Comparison of ENCODE assay signal across 17 mouse cellular contexts in the genomic region with DNA sequence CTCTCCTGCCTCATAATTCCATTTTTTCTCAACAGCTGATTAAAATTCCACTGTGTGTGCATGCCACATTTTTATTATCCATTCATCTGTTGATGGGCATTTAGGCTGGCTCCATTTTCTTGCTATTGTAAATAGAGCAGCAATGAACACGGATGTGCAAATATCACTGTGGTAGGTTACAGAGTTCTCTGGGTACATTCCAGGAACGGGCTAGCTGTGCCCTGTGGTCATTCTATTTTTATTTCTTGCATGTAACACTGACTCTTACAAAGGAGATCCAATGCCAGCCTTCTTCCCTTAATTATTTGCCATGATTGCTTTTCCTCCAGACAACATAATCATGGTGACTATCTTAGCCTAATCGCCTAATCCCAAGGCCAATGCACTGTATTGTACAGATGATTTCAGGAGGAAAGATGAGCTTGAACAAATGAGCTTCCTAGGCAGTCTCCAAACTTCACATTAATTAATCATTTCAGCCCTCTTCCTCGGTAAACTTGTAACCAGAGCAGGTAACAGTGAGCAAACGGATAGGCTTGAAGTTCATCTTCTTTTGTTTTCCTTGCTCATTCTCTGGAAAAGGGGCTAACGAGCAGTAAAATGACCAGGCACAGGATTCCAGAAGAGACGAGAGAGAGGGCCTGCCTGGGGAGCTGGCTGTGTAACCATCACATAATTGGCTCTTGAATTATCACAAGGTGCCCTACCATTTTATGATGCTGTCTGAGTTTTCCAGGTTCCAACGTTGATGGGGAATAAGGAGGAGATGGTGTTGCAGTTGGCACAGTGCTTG.
DNase-seq lines count a peak whose midpoint lies in the region; ATAC-seq and TF ChIP-seq lines count a peak whose summit lies in the region.
"Had no signal": no experiment of that assay in that cellular context is flagged by ENCODE, and none has a peak within 500 bp of the region (broad histone marks: within the 10 kb centered on the region; RNA-seq: fewer than 3 reads in every experiment).

No protein-coding gene starts in this region.

- H3K4me3 ChIP-seq in gastrocnemius, adult 2 months, result no peak overlapping the region
- no peak overlapping the region for H3K4me3 ChIP-seq in kidney, adult 2 months (ENCODE audit: insufficient read depth, low read depth, low read length)
- H3K4me3 ChIP-seq in intestine, postnatal 0 days (ENCODE audit: low read depth, low read length), result no peak overlapping the region
- H3K4me3 ChIP-seq in midbrain, embryonic 13.5 days (replicated peaks), result no peak overlapping the region
- H3K4me3 ChIP-seq: forebrain, embryonic 15.5 days; limb, embryonic 13.5 days; liver, embryonic 13.5 days had no signal

- intact Hi-C loops in gastrocnemius, adult 2 months (cut with DNase I), result no loop called here

- peak; percentile 61 for DNase-seq in gastrocnemius, adult 2 months
- DNase-seq in gastrocnemius, postnatal 25 days, result no peak
- DNase-seq in kidney, adult 2 months, result peak; percentile 51
- no peak for DNase-seq in kidney, postnatal 10 days
- DNase-seq in heart, postnatal 4 days, result peak; percentile 40
- peak; percentile 48 to 63 for DNase-seq in kidney, postnatal 25 days
- DNase-seq: B cell, adult 2 months; cerebellum, adult 9-10 months; liver, embryonic 13.5 days; lung, embryonic 14.5 days; lung, postnatal 4 days; right cerebral cortex, adult 18-20 months; thymus, postnatal 14 days had no signal

- 34% methylated on average over 8 of the region's 8 CpGs for WGBS in kidney, adult 2 months
- 66% methylated on average over 8 of the region's 8 CpGs for WGBS in intestine, postnatal 0 days
- 68% methylated on average over 8 of the region's 8 CpGs for WGBS in midbrain, embryonic 13.5 days

- H3K9ac ChIP-seq in intestine, postnatal 0 days (ENCODE audit: low read depth, low read length), result no peak overlapping the region
- H3K9ac ChIP-seq in midbrain, embryonic 13.5 days (replicated peaks), result no peak overlapping the region
- H3K9ac ChIP-seq: forebrain, embryonic 15.5 days; limb, embryonic 13.5 days; liver, embryonic 13.5 days; lung, embryonic 14.5 days had no signal

- no peak overlapping the region for H3K4me2 ChIP-seq in intestine, postnatal 0 days (replicated peaks; ENCODE audit: low read depth)
- no peak overlapping the region for H3K4me2 ChIP-seq in midbrain, embryonic 13.5 days (replicated peaks)
- H3K4me2 ChIP-seq: forebrain, embryonic 15.5 days; limb, embryonic 13.5 days; liver, embryonic 13.5 days; lung, embryonic 14.5 days had no signal

- TF ChIP-seq CTCF in gastrocnemius, adult 2 months (IDR thresholded peaks at IDR 0.05), result no peak
- no peak for TF ChIP-seq CTCF in kidney, adult 2 months (conservative IDR thresholded peaks at IDR 0.05; ENCODE audit: insufficient read depth, insufficient read length, low read depth, low read length)
- no peak for TF ChIP-seq CTCF in intestine, postnatal 0 days (IDR thresholded peaks at IDR 0.05; ENCODE audit: low read depth)

- H3K4me1 ChIP-seq in kidney, adult 2 months (ENCODE audit: control insufficient read depth, insufficient read depth, low read length), result no peaks in the 10 kb centered on the region
- H3K4me1 ChIP-seq in intestine, postnatal 0 days (replicated peaks; ENCODE audit: control insufficient read depth, insufficient read depth, low read length), result no peaks in the 10 kb centered on the region
- no peaks in the 10 kb centered on the region for H3K4me1 ChIP-seq in midbrain, embryonic 13.5 days (replicated peaks)
- H3K4me1 ChIP-seq: forebrain, embryonic 15.5 days; limb, embryonic 13.5 days; liver, embryonic 13.5 days had no signal

- no peaks in the 10 kb centered on the region for H3K27me3 ChIP-seq in kidney, adult 2 months (replicated peaks; ENCODE audit: control insufficient read depth, insufficient read depth, low read length)
- H3K27me3 ChIP-seq in intestine, postnatal 0 days (replicated peaks; ENCODE audit: control insufficient read depth, insufficient read depth, low read length), result no peaks in the 10 kb centered on the region
- no peaks in the 10 kb centered on the region for H3K27me3 ChIP-seq in midbrain, embryonic 13.5 days
- H3K27me3 ChIP-seq: forebrain, embryonic 15.5 days; limb, embryonic 13.5 days; liver, embryonic 13.5 days had no signal

- no peaks in the 10 kb centered on the region for H3K9me3 ChIP-seq in intestine, postnatal 0 days (ENCODE audit: control insufficient read depth)
- H3K9me3 ChIP-seq in midbrain, embryonic 13.5 days, result no peaks in the 10 kb centered on the region; the same call in 1 of the 2 replicates
- H3K9me3 ChIP-seq: forebrain, embryonic 15.5 days; limb, embryonic 13.5 days; liver, embryonic 13.5 days had no signal

- ATAC-seq in intestine, postnatal 0 days, result no peak
- ATAC-seq in midbrain, embryonic 13.5 days, result no peak
- ATAC-seq: forebrain, embryonic 15.5 days had no signal

- H3K27ac ChIP-seq in gastrocnemius, adult 2 months, result peak overlapping the region; percentile 76
- no peak overlapping the region for H3K27ac ChIP-seq in kidney, adult 2 months (ENCODE audit: insufficient read depth, low read depth, low read length)
- no peak overlapping the region for H3K27ac ChIP-seq in intestine, postnatal 0 days (ENCODE audit: low read depth, low read length)
- no peak overlapping the region for H3K27ac ChIP-seq in midbrain, embryonic 13.5 days
- H3K27ac ChIP-seq: forebrain, embryonic 15.5 days; limb, embryonic 13.5 days; liver, embryonic 13.5 days had no signal

- TF ChIP-seq POLR2A in kidney, adult 2 months (IDR thresholded peaks at IDR 0.05; ENCODE audit: low read depth, low read length), result no peak

- no peaks in the 10 kb centered on the region for H3K36me3 ChIP-seq in kidney, adult 2 months (ENCODE audit: control insufficient read depth, insufficient read depth, low read length)
- H3K36me3 ChIP-seq in intestine, postnatal 0 days (ENCODE audit: control insufficient read depth, insufficient read depth), result no peaks in the 10 kb centered on the region
- no peaks in the 10 kb centered on the region for H3K36me3 ChIP-seq in midbrain, embryonic 13.5 days
- H3K36me3 ChIP-seq: forebrain, embryonic 15.5 days; limb, embryonic 13.5 days; liver, embryonic 13.5 days had no signal

Comparison
In these comparisons a context has a peak if more than half of its experiments do, and no peak if none do; other contexts are left out.
1. DNase-seq: peak in gastrocnemius, adult 2 months (single experiment), kidney, adult 2 months (single experiment), heart, postnatal 4 days (single experiment) and kidney, postnatal 25 days (2 of 2); none in gastrocnemius, postnatal 25 days (single experiment) and kidney, postnatal 10 days (single experiment).